Comparison of ENCODE assay signal across 9 mouse cellular contexts in the genomic region with DNA sequence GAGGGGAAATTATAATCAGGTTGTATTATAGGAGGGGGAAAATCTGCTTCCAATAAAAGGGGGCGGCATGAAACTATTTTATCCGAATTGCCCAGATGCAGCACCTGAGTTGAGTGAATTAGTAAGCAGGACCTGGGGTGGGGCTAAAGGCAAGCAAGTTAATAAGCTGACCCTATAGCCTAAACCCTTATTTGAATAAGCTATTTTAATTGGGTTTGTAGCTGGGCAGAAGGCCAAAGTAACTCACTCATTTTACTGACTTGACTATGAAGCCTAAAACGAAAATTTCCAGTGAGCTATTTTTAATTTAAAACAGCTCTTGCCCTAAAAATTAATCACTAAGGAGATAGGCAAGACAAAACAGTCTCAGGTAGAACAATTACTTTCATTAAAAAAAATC. TPM values are rescaled to one million over a fixed set of nuclear protein-coding genes. Genes with fewer than 3 reads are reported as not detected.
DNase-seq lines count a peak whose midpoint lies in the region; ATAC-seq and TF ChIP-seq lines count a peak whose summit lies in the region.
"Had no signal": no experiment of that assay in that cellular context is flagged by ENCODE, and none has a peak within 500 bp of the region (broad histone marks: within the 10 kb centered on the region; RNA-seq: fewer than 3 reads in every experiment).

No protein-coding gene starts in this region.

- no peak; a peak in 1 of 4 replicates for TF ChIP-seq EP300 in MEL (IDR thresholded peaks at IDR 0.05; ENCODE audit: low read depth in 1 of 2, low read length in 2 of 2)

- peak overlapping the region; percentile 96 for H3K4me2 ChIP-seq in liver, embryonic 13.5 days

- peak overlapping the region; percentile 26; the same call in 1 of the 2 replicates for H3K27ac ChIP-seq in kidney, adult 2 months (ENCODE audit: insufficient read depth, low read depth, low read length)
- 0 out of 2 replicates have a peak overlapping the region, but pooled peaks have one; percentile 7 for H3K27ac ChIP-seq in MEL (ENCODE audit: control insufficient read depth, low read depth, low read length)
- H3K27ac ChIP-seq in forebrain, embryonic 10.5 days = no peak overlapping the region
- H3K27ac ChIP-seq in liver, embryonic 13.5 days = no peak overlapping the region

- intact Hi-C loops in left cerebral cortex, postnatal 14 days (cut with DNase I) = loop anchor here (5.0 to 10.0 kb wide), 2 partner anchors 32 to 115 kb away; a partner anchor contains a TSS

- TF ChIP-seq POLR2A in kidney, adult 2 months (IDR thresholded peaks at IDR 0.05; ENCODE audit: low read depth, low read length) = no peak
- TF ChIP-seq POLR2A in MEL (IDR thresholded peaks at IDR 0.05; ENCODE audit: control insufficient read depth in 1 of 2, insufficient read depth in 1 of 2, low read depth in 1 of 2, low read length in 2 of 2, poor library complexity in 1 of 2) = no peak

- no peak for TF ChIP-seq CTCF in kidney, adult 2 months (conservative IDR thresholded peaks at IDR 0.05; ENCODE audit: insufficient read depth, insufficient read length, low read depth, low read length)
- TF ChIP-seq CTCF in MEL (IDR thresholded peaks at IDR 0.05 in 2 of 3, conservative IDR thresholded peaks at IDR 0.05 in 1 of 3; ENCODE audit: control insufficient read depth in 1 of 3, insufficient read depth in 1 of 3, low read depth in 2 of 3, low read length in 3 of 3, poor library complexity in 1 of 3, severe bottlenecking in 1 of 3) = no peak

- 28% methylated on average over 3 of the region's 3 CpGs for WGBS in kidney, adult 2 months
- 38% methylated on average over 3 of the region's 3 CpGs for WGBS in forebrain, embryonic 10.5 days
- WGBS in liver, embryonic 13.5 days (ENCODE audit: insufficient replicate concordance) = 63% methylated on average over 3 of the region's 3 CpGs

- no peaks in the 10 kb centered on the region for H3K36me3 ChIP-seq in kidney, adult 2 months (ENCODE audit: control insufficient read depth, insufficient read depth, low read length)
- peaks cover 4 to 26% of the 10 kb centered on the region in 2 experiments; a peak in 3 of 4 replicates for H3K36me3 ChIP-seq in MEL (ENCODE audit: control insufficient read depth in 1 of 2, insufficient read depth in 2 of 2, low read length in 2 of 2)
- no peaks in the 10 kb centered on the region for H3K36me3 ChIP-seq in forebrain, embryonic 10.5 days (replicated peaks)
- no peaks in the 10 kb centered on the region for H3K36me3 ChIP-seq in liver, embryonic 13.5 days

- H3K4me3 ChIP-seq in kidney, adult 2 months (ENCODE audit: insufficient read depth, low read depth, low read length) = peak overlapping the region; percentile 17; the same call in 1 of the 2 replicates
- H3K4me3 ChIP-seq in MEL (ENCODE audit: control insufficient read depth in 1 of 2, insufficient read depth in 1 of 2, low read depth in 2 of 2, low read length in 2 of 2) = peak overlapping the region; percentile 27 to 71; a peak in 3 of 4 replicates
- peak overlapping the region; percentile 78; the same call in 1 of the 2 replicates for H3K4me3 ChIP-seq in forebrain, embryonic 10.5 days
- peak overlapping the region; percentile 76; the same call in 1 of the 2 replicates for H3K4me3 ChIP-seq in liver, embryonic 13.5 days (replicated peaks)

- peak; percentile 66 for DNase-seq in kidney, adult 2 months
- no peak for DNase-seq in kidney, adult 11 months
- peak; percentile 70 for DNase-seq in MEL (ENCODE audit: low read depth, low spot score)
- DNase-seq in forebrain, embryonic 10.5 days (ENCODE audit: extremely low spot score, low spot score) = no peak
- DNase-seq in liver, embryonic 13.5 days = no peak
- DNase-seq in spleen, adult 18-20 months = no peak
- DNase-seq in left cerebral cortex, adult 18-20 months (ENCODE audit: low spot score in 2 of 2) = no peak
- no peak for DNase-seq in left cerebral cortex, postnatal 14 days (ENCODE audit: low spot score in 2 of 2)

- H3K9me3 ChIP-seq in MEL (replicated peaks; ENCODE audit: insufficient read depth, low read length) = no peaks in the 10 kb centered on the region
- no peaks in the 10 kb centered on the region for H3K9me3 ChIP-seq in forebrain, embryonic 10.5 days
- H3K9me3 ChIP-seq in liver, embryonic 13.5 days (replicated peaks) = no peaks in the 10 kb centered on the region

- ATAC-seq in liver, embryonic 13.5 days (ENCODE audit: low read depth) = no peak
- ATAC-seq: Patski had no signal

- H3K4me1 ChIP-seq in kidney, adult 2 months (ENCODE audit: control insufficient read depth, insufficient read depth, low read length) = peaks cover 29% of the 10 kb centered on the region; the same call in 1 of the 2 replicates
- H3K4me1 ChIP-seq in MEL (ENCODE audit: control insufficient read depth in 1 of 2, insufficient read depth in 2 of 2, low read length in 2 of 2) = peaks cover 11 to 20% of the 10 kb centered on the region in 2 experiments
- H3K4me1 ChIP-seq in forebrain, embryonic 10.5 days = peaks cover 40% of the 10 kb centered on the region
- H3K4me1 ChIP-seq in liver, embryonic 13.5 days (replicated peaks) = peaks cover 23% of the 10 kb centered on the region

- peak overlapping the region; percentile 97; the same call in 1 of the 2 replicates for H3K9ac ChIP-seq in MEL (ENCODE audit: control insufficient read depth, low read depth, low read length, poor library complexity, severe bottlenecking)
- no peak overlapping the region for H3K9ac ChIP-seq in liver, embryonic 13.5 days

- no peaks in the 10 kb centered on the region for H3K27me3 ChIP-seq in kidney, adult 2 months (replicated peaks; ENCODE audit: control insufficient read depth, insufficient read depth, low read length)
- no peaks in the 10 kb centered on the region for H3K27me3 ChIP-seq in MEL (ENCODE audit: control insufficient read depth in 1 of 2, insufficient read depth in 2 of 2, low read length in 2 of 2)
- H3K27me3 ChIP-seq in forebrain, embryonic 10.5 days (ENCODE audit: poor library complexity, severe bottlenecking) = peaks cover 47% of the 10 kb centered on the region
- H3K27me3 ChIP-seq in liver, embryonic 13.5 days = peaks cover 27% of the 10 kb centered on the region
- H3K27me3 ChIP-seq: Patski had no signal

- no peak for TF ChIP-seq RAD21 in MEL (IDR thresholded peaks at IDR 0.05; ENCODE audit: low read depth, low read length)

- peaks cover 44% of the 10 kb centered on the region for H3K79me2 ChIP-seq in MEL (ENCODE audit: control insufficient read depth, insufficient read depth, low read length, poor library complexity)

TF ChIP-seq in MEL, 35 proteins besides CTCF, POLR2A, EP300 and RAD21:
- TF ChIP-seq ETS1 (IDR thresholded peaks at IDR 0.05; ENCODE audit: low read depth, low read length) = 0 out of 2 replicates have a peak, but pooled peaks have one; percentile 19
- TF ChIP-seq SIN3A (IDR thresholded peaks at IDR 0.05; ENCODE audit: low read length) = peak; percentile 47; the same call in 1 of the 2 replicates
- TF ChIP-seq ZKSCAN1 (IDR thresholded peaks at IDR 0.05; ENCODE audit: low read depth, low read length) = no peak

RNA-seq across cellular contexts. Expression of a gene that starts 2.5 kb away (rescaled TPM):
- polyA plus RNA-seq in kidney, adult 2 months (2012; rRNA removed) = 19.9 and 22.0 TPM in 2 replicates
- 17.6 and 20.4 TPM in 2 replicates for total RNA-seq in MEL (2012; rRNA removed)
- 10 to 100 TPM; 22.5 to 58.1 TPM for polyA plus RNA-seq in MEL (2012; ENCODE audit: insufficient read depth in 1 of 2, insufficient read length in 2 of 2, low read depth in 1 of 2, low replicate concordance in 2 of 2, missing spikeins in 1 of 2)
- polyA plus RNA-seq in forebrain, embryonic 10.5 days (2016; fragmentation: Nextera tagmentation; extraction: Ambion mirVana) = 2.0 and 2.7 TPM in 2 replicates
- 2.4 and 2.5 TPM in 2 replicates for polyA plus RNA-seq in liver, embryonic 13.5 days (2015; fragmentation: Nextera tagmentation; extraction: Ambion mirVana)
- total RNA-seq in left cerebral cortex, adult 18-20 months (2021) = 10 to 100 TPM; 21.4 to 22.4 TPM
- 10 to 100 TPM; 18.5 to 20.8 TPM for total RNA-seq in left cerebral cortex, postnatal 14 days (2021)

RNA-seq across cellular contexts. Expression of a gene that starts 52.7 kb away (rescaled TPM):
- polyA plus RNA-seq in kidney, adult 2 months (2012; rRNA removed) = 0.03 and 0.10 TPM in 2 replicates
- total RNA-seq in MEL (2012; rRNA removed) = not detected in 2 replicates
- under 1 TPM in 1 of 2 experiments, not detected in 1; 0.08 TPM for polyA plus RNA-seq in MEL (2012; ENCODE audit: insufficient read depth in 1 of 2, insufficient read length in 2 of 2, low read depth in 1 of 2, low replicate concordance in 2 of 2, missing spikeins in 1 of 2)
- polyA plus RNA-seq in forebrain, embryonic 10.5 days (2016; fragmentation: Nextera tagmentation; extraction: Ambion mirVana) = not detected in 2 replicates
- polyA plus RNA-seq in liver, embryonic 13.5 days (2015; fragmentation: Nextera tagmentation; extraction: Ambion mirVana) = not detected in 2 replicates
- 1 to 10 TPM in 1 of 2 experiments, under 1 TPM in 1; 0.95 to 1.3 TPM for total RNA-seq in left cerebral cortex, adult 18-20 months (2021)
- total RNA-seq in left cerebral cortex, postnatal 14 days (2021) = 1 to 10 TPM in 1 of 2 experiments, under 1 TPM in 1; 0.89 to 1.6 TPM

Comparison
In these comparisons a context has a peak if more than half of its experiments do, and no peak if none do; other contexts are left out.
1. DNase-seq: peak in kidney, adult 2 months (single experiment) and MEL (single experiment); none in kidney, adult 11 months (single experiment), forebrain, embryonic 10.5 days (single experiment), liver, embryonic 13.5 days (single experiment), spleen, adult 18-20 months (0 of 2), left cerebral cortex, adult 18-20 months (0 of 2) and left cerebral cortex, postnatal 14 days (0 of 2).
2. H3K27ac ChIP-seq: peak in kidney, adult 2 months (single experiment) and MEL (single experiment); none in forebrain, embryonic 10.5 days (single experiment) and liver, embryonic 13.5 days (single experiment).
3. H3K4me3 ChIP-seq: peak in every context shown above with its lines; median percentile 78 in forebrain, embryonic 10.5 days; 76 in liver, embryonic 13.5 days; 49 in MEL; 17 in kidney, adult 2 months.